In the genomic region with DNA sequence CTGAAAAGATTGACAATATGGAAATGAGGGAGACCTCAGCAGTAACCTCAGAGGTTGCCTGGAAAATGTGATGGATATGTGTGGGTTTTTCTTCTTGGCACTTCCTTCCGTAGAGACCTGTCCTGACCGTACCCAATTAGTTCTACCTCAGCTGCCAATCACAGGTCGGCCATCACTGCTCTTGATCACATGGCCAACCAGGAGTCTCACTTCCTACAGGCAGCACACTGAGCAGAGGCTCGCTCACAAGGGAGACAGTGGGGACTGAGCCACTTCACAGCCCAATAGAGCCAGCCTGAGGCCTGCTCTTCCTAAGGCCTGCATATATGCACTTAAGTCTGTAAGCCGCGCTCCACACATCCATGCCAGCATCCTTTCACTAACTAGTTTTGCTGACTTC, we compare ENCODE assay signal across 27 mouse cellular contexts.
"Had no signal": no experiment of that assay in that cellular context is flagged by ENCODE, and none has a peak within 500 bp of the region (broad histone marks: within the 10 kb centered on the region; RNA-seq: fewer than 3 reads in every experiment).

No protein-coding gene starts in this region.

- H3K9me3 ChIP-seq: embryonic facial prominence, embryonic 10.5 days; embryonic facial prominence, embryonic 12.5 days; embryonic facial prominence, embryonic 13.5 days; embryonic facial prominence, embryonic 15.5 days; forebrain, embryonic 10.5 days; forebrain, embryonic 12.5 days; forebrain, embryonic 13.5 days; forebrain, embryonic 15.5 days had no signal

- H3K36me3 ChIP-seq: embryonic facial prominence, embryonic 10.5 days; embryonic facial prominence, embryonic 12.5 days; embryonic facial prominence, embryonic 13.5 days; embryonic facial prominence, embryonic 15.5 days; forebrain, embryonic 10.5 days; forebrain, embryonic 12.5 days; forebrain, embryonic 15.5 days had no signal

- H3K27me3 ChIP-seq: embryonic facial prominence, embryonic 12.5 days; embryonic facial prominence, embryonic 13.5 days; embryonic facial prominence, embryonic 15.5 days; forebrain, embryonic 12.5 days; forebrain, embryonic 13.5 days; forebrain, embryonic 15.5 days had no signal

- ATAC-seq: forebrain, embryonic 13.5 days; forebrain, embryonic 14.5 days; forebrain, embryonic 15.5 days; forebrain, embryonic 16.5 days; forebrain, postnatal 0 days had no signal

- H3K9ac ChIP-seq: embryonic facial prominence, embryonic 12.5 days; embryonic facial prominence, embryonic 13.5 days; embryonic facial prominence, embryonic 15.5 days; forebrain, embryonic 12.5 days; forebrain, embryonic 13.5 days; forebrain, embryonic 15.5 days; forebrain, postnatal 0 days had no signal

- H3K4me2 ChIP-seq: embryonic facial prominence, embryonic 12.5 days; embryonic facial prominence, embryonic 13.5 days; embryonic facial prominence, embryonic 15.5 days; forebrain, embryonic 12.5 days; forebrain, embryonic 13.5 days; forebrain, embryonic 15.5 days had no signal

- DNase-seq: cerebellum, adult 8-10 months; cerebellum, adult 9-10 months; cerebellum, adult 9-11 months; cerebellum, postnatal 10 days; cerebellum, postnatal 14 days; cerebellum, postnatal 25 days; cerebellum, postnatal 36 days; embryo, embryonic 11 days; forebrain, postnatal 0 days; gastrocnemius, adult 2 months; gastrocnemius, postnatal 10 days; gastrocnemius, postnatal 14 days; gastrocnemius, postnatal 25 days; gastrocnemius, postnatal 36 days; heart, adult 18-20 months; heart, adult 2 months had no signal

- H3K4me3 ChIP-seq: embryonic facial prominence, embryonic 10.5 days; embryonic facial prominence, embryonic 12.5 days; embryonic facial prominence, embryonic 13.5 days; embryonic facial prominence, embryonic 15.5 days; erythroblast, embryonic 14.5 days; forebrain, embryonic 10.5 days; forebrain, embryonic 12.5 days; forebrain, embryonic 13.5 days; forebrain, embryonic 15.5 days; gastrocnemius, adult 2 months; heart, adult 2 months had no signal

- H3K27ac ChIP-seq: embryonic facial prominence, embryonic 10.5 days; embryonic facial prominence, embryonic 12.5 days; embryonic facial prominence, embryonic 13.5 days; embryonic facial prominence, embryonic 15.5 days; forebrain, embryonic 10.5 days; forebrain, embryonic 12.5 days; forebrain, embryonic 13.5 days; forebrain, embryonic 15.5 days; gastrocnemius, adult 2 months; heart, adult 2 months had no signal

- H3K4me1 ChIP-seq: embryonic facial prominence, embryonic 15.5 days had no signal
